ENCODE assay signal across 19 mouse cellular contexts in the genomic region with DNA sequence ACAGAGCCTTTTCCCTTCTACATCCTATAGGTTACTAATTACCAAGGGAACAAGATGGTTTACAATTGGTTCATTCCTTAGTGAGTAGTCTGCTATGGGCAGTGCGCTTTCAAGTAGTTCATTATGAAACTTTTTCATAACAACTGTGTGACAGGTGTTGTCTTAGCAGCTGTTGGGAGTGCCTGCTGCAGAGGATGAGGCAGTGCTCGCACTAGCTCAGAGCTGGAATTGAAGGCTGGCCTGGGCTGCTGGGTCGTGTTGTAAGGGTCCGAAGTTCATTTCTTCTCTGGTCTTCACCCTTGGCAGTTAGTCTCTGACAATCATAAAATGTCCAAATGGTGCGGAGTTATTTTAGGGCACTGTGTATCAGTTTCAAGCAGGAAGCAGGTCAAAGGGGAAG. TPM values are rescaled to one million over a fixed set of nuclear protein-coding genes. Genes with fewer than 3 reads are reported as not detected.
A peak's percentile ranks its signal among the peaks of the same experiment; 100 is the strongest.
DNase-seq lines count a peak whose midpoint lies in the region; ATAC-seq lines count a peak whose summit lies in the region.
"Had no signal": no experiment of that assay in that cellular context is flagged by ENCODE, and none has a peak within 500 bp of the region (broad histone marks: within the 10 kb centered on the region; RNA-seq: fewer than 3 reads in every experiment).

No protein-coding gene starts in this region.

- 60% methylated on average over 5 of the region's 5 CpGs for WGBS in liver, embryonic 15.5 days (ENCODE audit: insufficient replicate concordance)
- WGBS in liver, embryonic 11.5 days = 70% methylated on average over 5 of the region's 5 CpGs

- DNase-seq in kidney, adult 18-20 months = peak; percentile 25
- DNase-seq in kidney, postnatal 4 days = no peak
- no peak for DNase-seq in liver, embryonic 11.5 days (ENCODE audit: low spot score)
- peak; percentile 52 to 56 for DNase-seq in kidney, postnatal 36 days
- no peak for DNase-seq in lung, adult 18-20 months
- no peak for DNase-seq in lung, postnatal 10 days
- DNase-seq: adrenal gland, postnatal 36 days; cerebellum, adult 9-10 months; heart, postnatal 36 days; right cerebral cortex, adult 18-20 months; thymus, adult 2 months had no signal

- no peak overlapping the region for H3K9ac ChIP-seq in liver, embryonic 15.5 days
- H3K9ac ChIP-seq in liver, embryonic 11.5 days (ENCODE audit: low read depth, low read length) = no peak overlapping the region
- H3K9ac ChIP-seq: embryonic facial prominence, embryonic 15.5 days; heart, embryonic 13.5 days; midbrain, embryonic 15.5 days; stomach, embryonic 15.5 days had no signal

- H3K4me1 ChIP-seq in liver, embryonic 15.5 days (replicated peaks) = peaks cover 15% of the 10 kb centered on the region
- H3K4me1 ChIP-seq in liver, embryonic 11.5 days (replicated peaks; ENCODE audit: control insufficient read depth, insufficient read depth, low read length) = peaks cover 11% of the 10 kb centered on the region
- H3K4me1 ChIP-seq: midbrain, embryonic 15.5 days had no signal

- ATAC-seq in liver, embryonic 15.5 days (ENCODE audit: insufficient read depth) = peak; percentile 42; the same call in 1 of the 2 replicates
- ATAC-seq in liver, embryonic 11.5 days (replicated peaks; ENCODE audit: low FRiP score) = no peak
- ATAC-seq: hindbrain, embryonic 16.5 days; midbrain, embryonic 15.5 days had no signal

- H3K36me3 ChIP-seq in liver, embryonic 15.5 days (replicated peaks) = no peaks in the 10 kb centered on the region
- no peaks in the 10 kb centered on the region for H3K36me3 ChIP-seq in liver, embryonic 11.5 days (ENCODE audit: control insufficient read depth, insufficient read depth, low read length)
- H3K36me3 ChIP-seq: embryonic facial prominence, embryonic 15.5 days; heart, embryonic 13.5 days; midbrain, embryonic 15.5 days; stomach, embryonic 15.5 days had no signal

- no peaks in the 10 kb centered on the region for H3K9me3 ChIP-seq in liver, embryonic 15.5 days (replicated peaks)
- no peaks in the 10 kb centered on the region for H3K9me3 ChIP-seq in liver, embryonic 11.5 days (ENCODE audit: control insufficient read depth, low read length)
- H3K9me3 ChIP-seq: embryonic facial prominence, embryonic 15.5 days; forebrain, embryonic 10.5 days; heart, embryonic 13.5 days; midbrain, embryonic 15.5 days; stomach, embryonic 15.5 days had no signal

- no peak overlapping the region for H3K4me3 ChIP-seq in liver, embryonic 15.5 days (replicated peaks)
- no peak overlapping the region for H3K4me3 ChIP-seq in liver, embryonic 11.5 days (ENCODE audit: low read depth, low read length)
- H3K4me3 ChIP-seq: embryonic facial prominence, embryonic 15.5 days; forebrain, embryonic 10.5 days; left cerebral cortex, adult 2 months; midbrain, embryonic 15.5 days; stomach, embryonic 15.5 days had no signal

- H3K27me3 ChIP-seq in liver, embryonic 15.5 days = no peaks in the 10 kb centered on the region
- no peaks in the 10 kb centered on the region for H3K27me3 ChIP-seq in liver, embryonic 11.5 days (replicated peaks; ENCODE audit: control insufficient read depth, insufficient read depth, low read length)
- H3K27me3 ChIP-seq: embryonic facial prominence, embryonic 15.5 days; heart, embryonic 13.5 days; midbrain, embryonic 15.5 days; stomach, embryonic 15.5 days had no signal

- no peak overlapping the region for H3K4me2 ChIP-seq in liver, embryonic 15.5 days
- H3K4me2 ChIP-seq in liver, embryonic 11.5 days = no peak overlapping the region
- H3K4me2 ChIP-seq: embryonic facial prominence, embryonic 15.5 days; midbrain, embryonic 15.5 days; stomach, embryonic 15.5 days had no signal

- no peak overlapping the region for H3K27ac ChIP-seq in liver, embryonic 15.5 days (replicated peaks)
- H3K27ac ChIP-seq in liver, embryonic 11.5 days (ENCODE audit: low read depth, low read length) = no peak overlapping the region
- H3K27ac ChIP-seq: embryonic facial prominence, embryonic 15.5 days; forebrain, embryonic 10.5 days; heart, embryonic 13.5 days; midbrain, embryonic 15.5 days; stomach, embryonic 15.5 days had no signal

RNA-seq across cellular contexts. Expression of gene Lmbrd1, which starts 21.8 kb away (rescaled TPM):
- polyA plus RNA-seq in liver, embryonic 15.5 days (2015; fragmentation: Nextera tagmentation; extraction: Ambion mirVana) = 11.8 and 12.0 TPM in 2 replicates
- polyA plus RNA-seq in liver, embryonic 11.5 days (2014; fragmentation: Nextera tagmentation; extraction: Ambion mirVana) = 21.3 and 25.2 TPM in 2 replicates

Comparison
In these comparisons a context has a peak if more than half of its experiments do, and no peak if none do; other contexts are left out.
1. DNase-seq: peak in kidney, adult 18-20 months (single experiment) and kidney, postnatal 36 days (2 of 2); none in kidney, postnatal 4 days (0 of 2), liver, embryonic 11.5 days (single experiment), lung, adult 18-20 months (0 of 2) and lung, postnatal 10 days (single experiment).